Mouse (Mus musculus): ENCODE results near the gene Slc6a20b.

GRCm38 (mm10) chr9:123632993-123633392, 628 bp upstream of the Slc6a20b start:
- TF ChIP-seq EP300 (IDR thresholded peaks at IDR 0.05; ENCODE audit: low read depth) (no peak), CTCF (IDR thresholded peaks at IDR 0.05; ENCODE audit: low read depth) (no peak)
